Mouse (Mus musculus) liver, embryonic 12.5 days (tissue): ENCODE results near the gene Gnl3. TPM values are rescaled to one million over a fixed set of nuclear protein-coding genes. Genes with fewer than 3 reads are reported as not detected.
A peak's percentile ranks its signal among the peaks of the same experiment; 100 is the strongest.

ENCODE experiments used
- ATAC-seq: fragments of 200-750 bp; cut with Nextera tagmentation; 2 replicates; pipeline ENCODE4 v1.8.0; 2017; ENCODE audit warnings: moderate number of reproducible peaks, mild to moderate bottlenecking, moderate library complexity
- H3K27ac ChIP-seq: fragments of 300-500 bp; sonication (generic); 2 replicates; pipeline ENCODE4 v1.5.1; 2016; ENCODE audit warnings: mild to moderate bottlenecking
- H3K27me3 ChIP-seq: fragments of 300-500 bp; sonication (generic); replicated peaks from 2 replicates; pipeline ENCODE4 v1.6.1; 2016; ENCODE audit warnings: mild to moderate bottlenecking, moderate library complexity
- H3K36me3 ChIP-seq: fragments of 300-500 bp; sonication (generic); 2 replicates; pipeline ENCODE4 v1.6.1; 2016; ENCODE audit warnings: mild to moderate bottlenecking, moderate library complexity
- H3K4me1 ChIP-seq: fragments of 300-500 bp; sonication (generic); 2 replicates; pipeline ENCODE4 v1.6.1; 2016
- H3K4me2 ChIP-seq: fragments of 300-500 bp; sonication (generic); 2 replicates; pipeline ENCODE4 v1.6.1; 2016; ENCODE audit warnings: mild to moderate bottlenecking, moderate library complexity
- H3K4me3 ChIP-seq: fragments of 300-500 bp; sonication (generic); 2 replicates; pipeline ENCODE4 v1.5.1; 2016; ENCODE audit warnings: mild to moderate bottlenecking, moderate library complexity
- H3K9ac ChIP-seq: fragments of 300-500 bp; sonication (generic); 2 replicates; pipeline ENCODE4 v1.6.1; 2016; ENCODE audit warnings: mild to moderate bottlenecking, moderate library complexity
- H3K9me3 ChIP-seq: fragments of 300-500 bp; sonication (generic); replicated peaks from 2 replicates; pipeline ENCODE4 v1.6.1; 2016; ENCODE audit warnings: mild to moderate bottlenecking, moderate library complexity
- WGBS: fragments of 180-500 bp; shearing (Covaris S2); methylation state at CpG from one replicate; pipeline ENCODE4 v1.1.7; 2016; ENCODE audit not compliant: insufficient replicate concordance; 5-methylcytosine and 5-hydroxymethylcytosine counted together
- polyA plus RNA-seq: library from polyadenylated mRNA; unstranded; fragments of >200 nt; fragmentation: Nextera tagmentation; extraction: Ambion mirVana; gene quantifications from 2 replicates; pipeline ENCODE4 v1.2.1, GENCODE M21; 2016

The Gnl3 gene
- polyA plus RNA-seq, 1 experiment from 2014 or later, result 166 TPM

GRCm38 (mm10) chr14:31004527-31004926, 14.4 kb downstream of the Gnl3 start:
- 59% methylated on average over 2 of the region's 2 CpGs for WGBS
- H3K9me3 ChIP-seq, result no peaks in the 10 kb centered on the region
- no peak overlapping the region for H3K27ac ChIP-seq
- no peak overlapping the region for H3K4me3 ChIP-seq
- ATAC-seq, result no peak
- peaks cover 44% of the 10 kb centered on the region for H3K4me1 ChIP-seq
- no peak overlapping the region for H3K4me2 ChIP-seq
- no peaks in the 10 kb centered on the region for H3K27me3 ChIP-seq
- peaks cover 18% of the 10 kb centered on the region for H3K36me3 ChIP-seq
- H3K9ac ChIP-seq, result no peak overlapping the region

GRCm38 (mm10) chr14:31001307-31002205, 17.4 kb downstream of the Gnl3 start, which contains the start of the genes Glt8d1 and Spcs1:
Gene Glt8d1, plus strand, starts transcription at chr14:31001400.
Gene Spcs1, minus strand, starts transcription at chr14:31001672.
- Histone ChIP-seq H3K36me3 (peaks cover 24% of the 10 kb centered on the region), H3K27ac (peak within 1 kb of the TSS; percentile 94), H3K4me1 (peaks cover 36% of the 10 kb centered on the region), H3K4me3 (peak within 1 kb of the TSS; percentile 91), H3K9ac (peak within 1 kb of the TSS; percentile 84), H3K4me2 (peak within 1 kb of the TSS; percentile 89), H3K27me3 (no peaks in the 10 kb centered on the region), H3K9me3 (no peaks in the 10 kb centered on the region)
- peak; percentile 88 for ATAC-seq
- WGBS, result under 1% methylated on average over 84 of the region's 84 CpGs

- peaks cover 24% of the 10 kb centered on the region for H3K36me3 ChIP-seq
- peaks cover 36% of the 10 kb centered on the region for H3K4me1 ChIP-seq
- H3K9me3 ChIP-seq, result no peaks in the 10 kb centered on the region
- peak overlapping the region; percentile 94 for H3K27ac ChIP-seq
- H3K9ac ChIP-seq, result peak overlapping the region; percentile 84
- under 1% methylated on average over 21 of the region's 21 CpGs for WGBS
- H3K4me2 ChIP-seq, result peak overlapping the region; percentile 89
- no peaks in the 10 kb centered on the region for H3K27me3 ChIP-seq
- ATAC-seq, result no peak
- H3K4me3 ChIP-seq, result peak overlapping the region; percentile 91
Observed at GRCm38 (mm10) chr14:31000816-31001306, 18.1 kb downstream of the Gnl3 start.

GRCm38 (mm10) chr14:31000356-31000755, 18.6 kb downstream of the Gnl3 start:
- Histone ChIP-seq H3K9ac (peak overlapping the region; percentile 84), H3K9me3 (no peaks in the 10 kb centered on the region), H3K36me3 (peaks cover 24% of the 10 kb centered on the region), H3K4me1 (peaks cover 36% of the 10 kb centered on the region), H3K4me2 (peak overlapping the region; percentile 89), H3K27ac (peak overlapping the region; percentile 94), H3K27me3 (no peaks in the 10 kb centered on the region), H3K4me3 (peak overlapping the region; percentile 91)
- WGBS, result 52% methylated on average over 10 of the region's 10 CpGs
- no peak for ATAC-seq

- Histone ChIP-seq H3K4me3 (no peak overlapping the region), H3K9ac (no peak overlapping the region), H3K27ac (no peak overlapping the region), H3K4me2 (no peak overlapping the region), H3K36me3 (peaks cover 24% of the 10 kb centered on the region), H3K27me3 (no peaks in the 10 kb centered on the region), H3K4me1 (peaks cover 25% of the 10 kb centered on the region), H3K9me3 (no peaks in the 10 kb centered on the region)
- ATAC-seq, result no peak
Observed at GRCm38 (mm10) chr14:30996417-30996816, 22.5 kb downstream of the Gnl3 start.

- H3K4me1 ChIP-seq, result no peaks in the 10 kb centered on the region
- no peaks in the 10 kb centered on the region for H3K27me3 ChIP-seq
- no peak overlapping the region for H3K9ac ChIP-seq
- WGBS, result 60% methylated on average over 3 of the region's 3 CpGs
- H3K27ac ChIP-seq, result peak overlapping the region; percentile 53; the same call in 1 of the 2 replicates
- H3K4me3 ChIP-seq, result no peak overlapping the region
- ATAC-seq, result 0 out of 2 replicates have a peak, but pooled peaks have one; percentile 24
- peaks cover 20% of the 10 kb centered on the region for H3K36me3 ChIP-seq
- no peak overlapping the region for H3K4me2 ChIP-seq
- H3K9me3 ChIP-seq, result no peaks in the 10 kb centered on the region
Observed at GRCm38 (mm10) chr14:30976222-30976621, 42.7 kb downstream of the Gnl3 start.

- H3K27me3 ChIP-seq, result no peaks in the 10 kb centered on the region
- WGBS, result 67% methylated on average over 6 of the region's 6 CpGs
- no peak overlapping the region for H3K4me3 ChIP-seq
- no peaks in the 10 kb centered on the region for H3K4me1 ChIP-seq
- H3K27ac ChIP-seq, result no peak overlapping the region
- ATAC-seq, result no peak
- H3K36me3 ChIP-seq, result peaks cover 22% of the 10 kb centered on the region
- H3K9me3 ChIP-seq, result no peaks in the 10 kb centered on the region
- H3K4me2 ChIP-seq, result no peak overlapping the region
- no peak overlapping the region for H3K9ac ChIP-seq
Observed at GRCm38 (mm10) chr14:30974204-30974603, 44.7 kb downstream of the Gnl3 start.

Other genes starting within 250 kb of the Gnl3 start
- 16.1 and 17.3 TPM in 2 replicates for gene Tmem110, start 193.6 kb downstream of the Gnl3 start, polyA plus RNA-seq
- gene Mustn1, start 140.0 kb downstream of the Gnl3 start, polyA plus RNA-seq, result 0.49 and 0.51 TPM in 2 replicates
- 8.8 and 9.2 TPM in 2 replicates for gene Itih4, start 132.7 kb downstream of the Gnl3 start, polyA plus RNA-seq
- 74.1 and 74.2 TPM in 2 replicates for gene Itih3, start 95.4 kb downstream of the Gnl3 start, polyA plus RNA-seq
- 20.1 and 21.2 TPM in 2 replicates for gene Itih1, start 75.9 kb downstream of the Gnl3 start, polyA plus RNA-seq
- gene Nek4, start 67.8 kb downstream of the Gnl3 start, polyA plus RNA-seq, result 9.3 and 9.4 TPM in 2 replicates
- gene Glt8d1, start 17.8 kb downstream of the Gnl3 start, polyA plus RNA-seq, result 23.5 and 23.9 TPM in 2 replicates
- 296 and 308 TPM in 2 replicates for gene Spcs1, start 17.5 kb downstream of the Gnl3 start, polyA plus RNA-seq
- 94.9 and 95.8 TPM in 2 replicates for gene Pbrm1, start within 50 bp of the Gnl3 start, polyA plus RNA-seq
- gene Smim4, start 109.8 kb upstream of the Gnl3 start, polyA plus RNA-seq, result 95.4 and 103 TPM in 2 replicates
- gene Nt5dc2, start 111.9 kb upstream of the Gnl3 start, polyA plus RNA-seq, result 298 and 306 TPM in 2 replicates
- 27.4 and 28.0 TPM in 2 replicates for gene Stab1, start 149.5 kb upstream of the Gnl3 start, polyA plus RNA-seq
- gene Tnnc1, start 189.2 kb upstream of the Gnl3 start, polyA plus RNA-seq, result 10.8 and 11.5 TPM in 2 replicates
- gene Nisch, start 197.8 kb upstream of the Gnl3 start, polyA plus RNA-seq, result 145 and 151 TPM in 2 replicates
- 0.04 and 0.18 TPM in 2 replicates for gene Sema3g, start 198.7 kb upstream of the Gnl3 start, polyA plus RNA-seq
- gene Phf7, start 232.2 kb upstream of the Gnl3 start, polyA plus RNA-seq, result 9.9 and 10.0 TPM in 2 replicates
- 53.8 and 54.4 TPM in 2 replicates for gene Bap1, start 232.3 kb upstream of the Gnl3 start, polyA plus RNA-seq